19 mouse cellular contexts compared by ENCODE assay signal in the genomic region with DNA sequence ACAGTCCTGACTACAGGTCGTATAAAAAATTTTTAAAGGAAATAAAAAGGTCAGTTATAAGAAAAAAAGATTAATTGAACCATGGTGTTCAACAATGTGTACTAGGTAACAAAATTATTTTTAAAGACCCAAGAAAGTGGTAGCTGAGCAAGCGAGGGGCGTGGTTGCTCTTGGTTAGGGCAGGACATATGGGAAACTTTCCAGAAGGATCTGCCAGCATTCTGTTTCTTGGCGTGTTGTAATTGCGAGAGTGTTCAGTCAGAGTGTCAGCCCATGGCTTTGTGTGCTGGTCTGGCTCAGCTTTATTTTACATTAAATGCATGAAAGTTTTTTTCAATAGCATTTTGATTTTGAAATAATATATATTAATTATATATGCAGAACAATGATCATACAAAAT.
DNase-seq lines count a peak whose midpoint lies in the region; ATAC-seq and TF ChIP-seq lines count a peak whose summit lies in the region.
"Had no signal": no experiment of that assay in that cellular context is flagged by ENCODE, and none has a peak within 500 bp of the region (broad histone marks: within the 10 kb centered on the region; RNA-seq: fewer than 3 reads in every experiment).

No protein-coding gene starts in this region.

- intact Hi-C loops in heart, adult 2 months (cut with DNase I): no loop called here

- H3K27ac ChIP-seq in heart, adult 2 months: no peak overlapping the region
- no peak overlapping the region for H3K27ac ChIP-seq in midbrain, embryonic 15.5 days
- H3K27ac ChIP-seq: hindbrain, embryonic 15.5 days; kidney, embryonic 15.5 days; liver, embryonic 13.5 days; midbrain, embryonic 12.5 days had no signal

- no peak for TF ChIP-seq CTCF in heart, adult 2 months (IDR thresholded peaks at IDR 0.05)

- H3K36me3 ChIP-seq in heart, adult 2 months (ENCODE audit: control insufficient read depth, insufficient read depth, low read length): no peaks in the 10 kb centered on the region
- H3K36me3 ChIP-seq in midbrain, embryonic 15.5 days (replicated peaks): no peaks in the 10 kb centered on the region
- H3K36me3 ChIP-seq: hindbrain, embryonic 15.5 days; kidney, embryonic 15.5 days; liver, embryonic 13.5 days; midbrain, embryonic 12.5 days had no signal

- H3K4me2 ChIP-seq in midbrain, embryonic 15.5 days: no peak overlapping the region
- H3K4me2 ChIP-seq: hindbrain, embryonic 15.5 days; kidney, embryonic 15.5 days; liver, embryonic 13.5 days; midbrain, embryonic 12.5 days had no signal

- H3K9ac ChIP-seq in heart, adult 2 months (ENCODE audit: low read depth, low read length): no peak overlapping the region
- no peak overlapping the region for H3K9ac ChIP-seq in midbrain, embryonic 15.5 days
- H3K9ac ChIP-seq: hindbrain, embryonic 15.5 days; kidney, embryonic 15.5 days; liver, embryonic 13.5 days; midbrain, embryonic 12.5 days had no signal

- DNase-seq in cerebellum, postnatal 14 days: peak; percentile 23 to 52
- DNase-seq in cerebellum, adult 9-11 months: no peak
- DNase-seq in heart, adult 2 months: peak; percentile 24 to 26
- DNase-seq in heart, postnatal 4 days: no peak
- peak; percentile 10 for DNase-seq in testis, postnatal 10 days (ENCODE audit: low spot score)
- no peak for DNase-seq in testis, postnatal 14 days (ENCODE audit: low spot score)
- peak; percentile 50 for DNase-seq in skeletal muscle tissue, adult 2 months (ENCODE audit: low read depth, low spot score)
- DNase-seq: adrenal gland, postnatal 25 days; cerebellum, adult 8-10 months; left cerebral cortex, postnatal 4 days; liver, embryonic 13.5 days; retina, postnatal 1 day; right cerebral cortex, postnatal 4 days had no signal

- 54% methylated on average over 5 of the region's 5 CpGs for WGBS in heart, adult 2 months
- WGBS in midbrain, embryonic 15.5 days: 93% methylated on average over 5 of the region's 5 CpGs

- no peak for TF ChIP-seq EP300 in heart, adult 2 months (IDR thresholded peaks at IDR 0.05; ENCODE audit: insufficient read depth, low read depth, low read length)

- H3K27me3 ChIP-seq in heart, adult 2 months (ENCODE audit: control insufficient read depth, insufficient read depth, low read length): no peaks in the 10 kb centered on the region
- no peaks in the 10 kb centered on the region for H3K27me3 ChIP-seq in midbrain, embryonic 15.5 days (replicated peaks)
- H3K27me3 ChIP-seq: hindbrain, embryonic 15.5 days; kidney, embryonic 15.5 days; liver, embryonic 13.5 days; midbrain, embryonic 12.5 days had no signal

- H3K4me3 ChIP-seq in heart, adult 2 months: no peak overlapping the region
- no peak overlapping the region for H3K4me3 ChIP-seq in midbrain, embryonic 15.5 days
- H3K4me3 ChIP-seq: hindbrain, embryonic 15.5 days; kidney, embryonic 15.5 days; liver, embryonic 13.5 days; midbrain, embryonic 12.5 days had no signal

- no peak for ATAC-seq in midbrain, embryonic 15.5 days (replicated peaks)
- ATAC-seq: forebrain, embryonic 16.5 days; intestine, embryonic 16.5 days had no signal

- TF ChIP-seq POLR2A in heart, adult 2 months (IDR thresholded peaks at IDR 0.05; ENCODE audit: insufficient read depth, low read depth, low read length): no peak

- peaks cover 4% of the 10 kb centered on the region; the same call in 1 of the 2 replicates for H3K4me1 ChIP-seq in heart, adult 2 months (ENCODE audit: control insufficient read depth, insufficient read depth, low read length)
- no peaks in the 10 kb centered on the region for H3K4me1 ChIP-seq in midbrain, embryonic 15.5 days
- H3K4me1 ChIP-seq: liver, embryonic 13.5 days; midbrain, embryonic 12.5 days had no signal

- no peaks in the 10 kb centered on the region for H3K9me3 ChIP-seq in midbrain, embryonic 15.5 days
- H3K9me3 ChIP-seq: hindbrain, embryonic 15.5 days; kidney, embryonic 15.5 days; liver, embryonic 13.5 days; midbrain, embryonic 12.5 days had no signal

- no peaks in the 10 kb centered on the region for H3K79me2 ChIP-seq in heart, adult 2 months (replicated peaks; ENCODE audit: control insufficient read depth, insufficient read depth, low read length)

Comparison
In these comparisons a context has a peak if more than half of its experiments do, and no peak if none do; other contexts are left out.
1. DNase-seq: peak in cerebellum, postnatal 14 days (2 of 2), heart, adult 2 months (2 of 2), testis, postnatal 10 days (single experiment) and skeletal muscle tissue, adult 2 months (single experiment); none in cerebellum, adult 9-11 months (single experiment), heart, postnatal 4 days (single experiment) and testis, postnatal 14 days (single experiment).